Mouse (Mus musculus) ES-Bruce4 (cell line): ENCODE measurements around the gene Synpo2. TPM values are rescaled to one million over a fixed set of nuclear protein-coding genes. Genes with fewer than 3 reads are reported as not detected.

ENCODE experiments used
- H3K27ac ChIP-seq: 2 replicates; pipeline ENCODE4 v1.5.1; 2012; ENCODE audit warnings: low read length, inconsistent platforms; ENCODE audit not compliant: insufficient read depth
- H3K27me3 ChIP-seq: 2 replicates; pipeline ENCODE4 v1.6.1; 2012; ENCODE audit warnings: mild to moderate bottlenecking, low read length, inconsistent platforms; ENCODE audit not compliant: control insufficient read depth, poor library complexity, insufficient read depth, severe bottlenecking
- H3K36me3 ChIP-seq: 2 replicates; pipeline ENCODE4 v1.6.1; 2012; ENCODE audit warnings: inconsistent platforms, mild to moderate bottlenecking, low read length, moderate library complexity; ENCODE audit not compliant: control insufficient read depth, poor library complexity, insufficient read depth, severe bottlenecking
- H3K4me1 ChIP-seq: one replicate; pipeline ENCODE4 v1.8.1; 2011; ENCODE audit warnings: low read length; ENCODE audit not compliant: control insufficient read depth, insufficient read depth
- H3K4me3 ChIP-seq: 2 replicates; pipeline ENCODE4 v1.5.1; 2011; ENCODE audit warnings: low read depth, mild to moderate bottlenecking, low read length
- H3K9ac ChIP-seq: 2 replicates; pipeline ENCODE4 v1.6.1; 2012; ENCODE audit warnings: low read depth, mild to moderate bottlenecking, inconsistent platforms; ENCODE audit not compliant: poor library complexity, severe bottlenecking
- H3K9me3 ChIP-seq: replicated peaks from 2 replicates; pipeline ENCODE4 v1.6.1; 2012; ENCODE audit warnings: mild to moderate bottlenecking, low read length, inconsistent platforms; ENCODE audit not compliant: control insufficient read depth, poor library complexity, insufficient read depth, severe bottlenecking
- CTCF ChIP-seq: IDR thresholded peaks from one replicate; pipeline ENCODE4 v1.8.1; 2011; ENCODE audit warnings: low read depth, low read length
- EP300 ChIP-seq: IDR thresholded peaks from 2 replicates; pipeline ENCODE4 v1.6.1; 2011; ENCODE audit warnings: low read depth, low read length; ENCODE audit not compliant: insufficient read depth
- POLR2A ChIP-seq: IDR thresholded peaks from one replicate; pipeline ENCODE4 v1.8.1; 2011; ENCODE audit warnings: low read length; ENCODE audit not compliant: insufficient read depth
- polyA plus RNA-seq: library from polyadenylated mRNA; stranded (reverse); fragments of >200 nt; gene quantifications from 2 replicates; pipeline ENCODE4 v1.2.4, GENCODE M21; 2011; ENCODE audit warnings: low read depth; ENCODE audit not compliant: missing spikeins, insufficient read depth, insufficient read length

Synpo2 gene
- polyA plus RNA-seq, 1 experiment, result 1.8 TPM

DNA sequence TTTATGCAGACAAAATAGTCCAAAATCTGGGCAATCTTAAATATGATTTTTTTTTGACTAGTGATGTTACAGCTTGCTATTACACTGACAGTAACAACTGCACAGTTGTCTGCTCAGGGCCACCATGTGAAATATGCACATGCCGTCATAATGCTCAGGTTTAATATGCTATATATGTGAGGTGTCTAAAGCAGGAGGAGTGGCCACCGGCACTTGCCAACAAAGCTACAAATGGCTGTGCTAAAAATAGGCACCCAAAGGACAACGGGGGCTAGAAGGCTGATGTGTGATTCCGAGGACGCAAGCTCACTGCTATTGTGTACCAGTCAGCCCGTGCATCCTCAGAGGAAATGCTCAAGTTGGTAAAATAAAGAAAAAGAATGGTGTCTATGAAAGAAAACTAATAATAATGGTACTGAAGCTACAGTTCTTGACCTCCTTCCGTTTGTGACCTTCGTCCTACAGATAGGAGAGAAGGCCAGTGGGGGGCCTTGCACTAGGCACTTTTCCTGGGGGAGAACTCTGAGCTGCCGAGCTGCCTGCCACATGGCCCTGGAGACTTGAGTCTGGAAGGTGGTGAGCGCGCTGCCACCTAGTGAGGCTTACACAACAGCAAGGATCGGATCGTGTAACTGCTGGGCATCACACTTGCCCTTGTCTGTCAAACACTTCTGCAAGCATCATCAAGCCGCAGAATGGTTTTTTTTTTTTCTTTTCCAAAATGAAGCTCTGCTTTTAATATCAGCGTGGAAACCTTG is 120.0 kb downstream of the Synpo2 start:
- TF ChIP-seq POLR2A, result no peak
- no peak for TF ChIP-seq EP300
- peak; percentile 48 for TF ChIP-seq CTCF
- no peak overlapping the region for H3K4me3 ChIP-seq
- H3K27ac ChIP-seq, result no peak overlapping the region
- no peak overlapping the region for H3K9ac ChIP-seq
- H3K36me3 ChIP-seq, result no peaks in the 10 kb centered on the region
- no peaks in the 10 kb centered on the region for H3K9me3 ChIP-seq
- H3K27me3 ChIP-seq, result no peaks in the 10 kb centered on the region
- no peaks in the 10 kb centered on the region for H3K4me1 ChIP-seq

DNA sequence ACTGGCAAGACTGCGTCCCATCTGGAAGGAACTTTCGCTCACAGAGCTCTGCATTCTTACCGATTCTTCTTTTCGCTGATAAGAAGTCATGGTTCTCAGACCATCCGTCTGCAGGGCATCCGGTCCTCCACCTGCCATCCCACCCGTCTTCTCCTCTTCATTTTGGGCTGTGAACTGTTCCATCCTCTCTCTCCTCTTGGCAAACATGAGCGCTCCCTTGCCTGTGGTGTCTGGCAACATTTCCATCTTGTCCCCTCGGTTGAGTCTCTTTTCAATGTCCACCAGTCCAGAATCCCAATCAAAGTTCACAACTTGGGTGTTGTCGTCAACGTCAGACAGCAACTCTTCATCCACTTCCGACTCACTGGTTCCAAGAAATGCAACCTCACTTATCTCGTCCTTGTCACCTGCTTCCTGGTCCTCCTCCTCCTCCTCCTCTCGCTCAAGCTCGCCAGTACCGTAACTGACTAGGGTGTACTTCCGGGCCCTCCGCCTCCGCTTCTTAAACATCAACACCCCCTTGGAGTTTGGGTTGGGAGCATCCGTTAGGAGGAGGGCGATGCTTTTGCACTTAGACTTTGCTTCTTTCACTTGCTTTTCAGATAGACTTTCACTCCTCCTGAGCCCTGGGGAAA is 121.8 kb downstream of the Synpo2 start:
- Histone ChIP-seq H3K27me3 (no peaks in the 10 kb centered on the region), H3K36me3 (no peaks in the 10 kb centered on the region), H3K9me3 (no peaks in the 10 kb centered on the region), H3K4me3 (peak overlapping the region; percentile 18), H3K27ac (no peak overlapping the region), H3K4me1 (no peaks in the 10 kb centered on the region), H3K9ac (no peak overlapping the region)
- no peak for TF ChIP-seq CTCF
- no peak for TF ChIP-seq POLR2A
- TF ChIP-seq EP300, result no peak

DNA sequence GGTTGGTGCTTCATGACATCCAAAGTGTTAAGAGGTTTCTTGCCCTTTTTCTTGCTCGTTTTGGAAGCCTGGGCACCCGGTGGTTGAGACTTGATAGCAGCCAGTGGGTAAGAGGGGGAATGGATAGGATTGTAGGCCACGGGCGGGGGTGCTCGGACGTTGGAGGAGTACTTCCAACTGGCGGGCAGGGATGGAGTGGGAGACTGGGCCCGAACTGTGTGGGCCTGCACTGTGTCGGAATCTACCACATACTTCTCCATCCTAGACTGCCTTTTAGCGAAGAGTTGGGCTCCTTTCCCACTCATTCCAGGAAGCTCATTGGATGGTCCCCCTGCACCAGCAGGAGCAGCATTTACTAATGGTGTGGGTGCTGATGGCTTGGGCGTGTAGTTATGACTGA is 123.2 kb downstream of the Synpo2 start:
- no peaks in the 10 kb centered on the region for H3K36me3 ChIP-seq
- no peak overlapping the region for H3K9ac ChIP-seq
- TF ChIP-seq CTCF (no peak), EP300 (no peak), POLR2A (no peak)
- H3K4me3 ChIP-seq, result peak overlapping the region; percentile 15
- no peaks in the 10 kb centered on the region for H3K27me3 ChIP-seq
- H3K4me1 ChIP-seq, result no peaks in the 10 kb centered on the region
- H3K27ac ChIP-seq, result no peak overlapping the region
- H3K9me3 ChIP-seq, result no peaks in the 10 kb centered on the region

- H3K9me3 ChIP-seq, result no peaks in the 10 kb centered on the region
- no peaks in the 10 kb centered on the region for H3K36me3 ChIP-seq
- no peaks in the 10 kb centered on the region for H3K27me3 ChIP-seq
- peaks cover 2% of the 10 kb centered on the region for H3K4me1 ChIP-seq
- H3K9ac ChIP-seq, result no peak overlapping the region
- H3K4me3 ChIP-seq, result no peak overlapping the region
- no peak overlapping the region for H3K27ac ChIP-seq
- TF ChIP-seq POLR2A (no peak), EP300 (peak; percentile 65)
These were observed 124.8 kb downstream of the Synpo2 start for GRCm38 (mm10) chr3:123111071-123111711.

DNA sequence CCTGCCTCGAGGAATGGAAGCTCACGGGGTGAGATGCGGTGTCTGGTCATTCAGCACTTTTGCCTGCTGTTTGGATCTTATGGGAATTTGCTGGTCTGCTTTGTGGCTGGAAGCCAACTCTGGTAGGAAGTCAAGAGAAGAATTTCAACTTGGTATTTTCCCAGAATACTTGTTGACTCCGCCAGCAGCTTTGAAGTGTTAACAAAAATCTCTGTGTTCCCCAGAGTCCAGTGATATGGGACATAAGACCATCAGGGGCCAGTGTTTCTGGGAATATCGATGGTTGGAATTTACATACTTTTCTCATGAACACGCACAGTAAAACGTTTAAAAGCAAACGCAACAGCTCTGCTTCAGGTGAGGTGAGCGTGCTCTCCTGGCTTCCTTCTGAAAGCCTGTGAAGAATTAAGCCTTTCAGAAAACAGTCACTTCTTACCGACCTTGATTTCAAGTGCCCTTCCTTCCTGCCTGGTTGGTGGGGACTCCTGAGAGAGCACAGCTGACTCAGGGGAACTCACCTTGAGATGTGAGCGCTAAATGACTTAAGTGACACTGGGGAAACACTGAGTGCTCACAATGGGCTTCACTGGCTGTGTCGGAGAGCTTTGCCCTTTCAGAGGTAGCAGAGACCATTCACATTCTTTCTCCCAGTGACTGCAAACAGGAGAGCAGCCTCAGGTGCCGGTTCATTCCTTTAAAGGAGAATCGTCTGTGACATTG is 128.0 kb downstream of the Synpo2 start:
- no peak overlapping the region for H3K27ac ChIP-seq
- peaks cover 2% of the 10 kb centered on the region for H3K4me1 ChIP-seq
- no peak overlapping the region for H3K9ac ChIP-seq
- H3K36me3 ChIP-seq, result no peaks in the 10 kb centered on the region
- H3K9me3 ChIP-seq, result no peaks in the 10 kb centered on the region
- TF ChIP-seq CTCF (no peak), POLR2A (no peak), EP300 (no peak)
- no peaks in the 10 kb centered on the region for H3K27me3 ChIP-seq
- no peak overlapping the region for H3K4me3 ChIP-seq
